Mouse (Mus musculus): ENCODE results near the gene Gm5134. TPM values are rescaled to one million over a fixed set of nuclear protein-coding genes. Genes with fewer than 3 reads are reported as not detected.

Gene Gm5134
- total and polyA plus RNA-seq, 3 experiments, result not detected

GRCm38 (mm10) chr10:76027127-76028015 is 73.1 kb downstream of the Gm5134 start:
- TF ChIP-seq CTCF (IDR thresholded peaks at IDR 0.05; ENCODE audit: low read depth, low read length), result no peak
- no peak for TF ChIP-seq POLR2AphosphoS5 (IDR thresholded peaks at IDR 0.05; ENCODE audit: insufficient replicate concordance, low read depth, low read length)
- TF ChIP-seq GATA1 (IDR thresholded peaks at IDR 0.05; ENCODE audit: borderline replicate concordance, low read length), result no peak
- no peak for TF ChIP-seq TAL1 (conservative IDR thresholded peaks at IDR 0.05; ENCODE audit: low read depth, low read length)
- no peak for TF ChIP-seq GATA2 (IDR thresholded peaks at IDR 0.05; ENCODE audit: borderline replicate concordance, low read depth, low read length)
- DNase-seq (ENCODE audit: low spot score) (no peak), ATAC-seq (ENCODE audit: extremely low read depth, insufficient number of reproducible peaks, low FRiP score, poor library complexity, severe bottlenecking) (no peak)
- H3K4me3 ChIP-seq (ENCODE audit: low read depth, low read length), result no peak overlapping the region
- H3K4me1 ChIP-seq (ENCODE audit: insufficient read depth, low read depth, low read length), result peaks cover 17% of the 10 kb centered on the region; the same call in 1 of the 2 replicates
- no peaks in the 10 kb centered on the region for H3K9me3 ChIP-seq (replicated peaks)
- no peaks in the 10 kb centered on the region for H3K36me3 ChIP-seq (replicated peaks)
- H3K27me3 ChIP-seq (ENCODE audit: insufficient read depth, low read length), result no peaks in the 10 kb centered on the region

- Histone ChIP-seq H3K27me3 (ENCODE audit: insufficient read depth, low read length) (no peaks in the 10 kb centered on the region), H3K4me1 (ENCODE audit: insufficient read depth, low read depth, low read length) (peaks cover 18% of the 10 kb centered on the region), H3K36me3 (replicated peaks) (no peaks in the 10 kb centered on the region), H3K9me3 (replicated peaks) (no peaks in the 10 kb centered on the region), H3K4me3 (ENCODE audit: low read depth, low read length) (no peak overlapping the region)
- DNase-seq (ENCODE audit: low spot score) (no peak), ATAC-seq (ENCODE audit: extremely low read depth, insufficient number of reproducible peaks, low FRiP score, poor library complexity, severe bottlenecking) (no peak)
- no peak for TF ChIP-seq GATA2 (IDR thresholded peaks at IDR 0.05; ENCODE audit: borderline replicate concordance, low read depth, low read length)
These were observed 73.7 kb downstream of the Gm5134 start for GRCm38 (mm10) chr10:76028016-76028366.

GRCm38 (mm10) chr10:76028396-76028795 is 74.1 kb downstream of the Gm5134 start:
- no peaks in the 10 kb centered on the region for H3K9me3 ChIP-seq (replicated peaks)
- H3K4me1 ChIP-seq (ENCODE audit: insufficient read depth, low read depth, low read length), result peaks cover 22% of the 10 kb centered on the region
- H3K4me3 ChIP-seq (ENCODE audit: low read depth, low read length), result no peak overlapping the region
- DNase-seq (ENCODE audit: low spot score) (no peak), ATAC-seq (ENCODE audit: extremely low read depth, insufficient number of reproducible peaks, low FRiP score, poor library complexity, severe bottlenecking) (no peak)
- H3K36me3 ChIP-seq (replicated peaks), result no peaks in the 10 kb centered on the region
- H3K27me3 ChIP-seq (ENCODE audit: insufficient read depth, low read length), result no peaks in the 10 kb centered on the region
- TF ChIP-seq POLR2AphosphoS5 (IDR thresholded peaks at IDR 0.05; ENCODE audit: insufficient replicate concordance, low read depth, low read length), result no peak

GRCm38 (mm10) chr10:76029276-76029675 is 75.0 kb downstream of the Gm5134 start:
- Histone ChIP-seq H3K4me1 (ENCODE audit: insufficient read depth, low read depth, low read length) (peaks cover 30% of the 10 kb centered on the region), H3K9me3 (replicated peaks) (no peaks in the 10 kb centered on the region), H3K4me3 (ENCODE audit: low read depth, low read length) (no peak overlapping the region), H3K36me3 (replicated peaks) (peaks cover 3% of the 10 kb centered on the region), H3K27me3 (ENCODE audit: insufficient read depth, low read length) (no peaks in the 10 kb centered on the region)
- DNase-seq (ENCODE audit: low spot score) (no peak), ATAC-seq (ENCODE audit: extremely low read depth, insufficient number of reproducible peaks, low FRiP score, poor library complexity, severe bottlenecking) (no peak)
- no peak for TF ChIP-seq CTCF (IDR thresholded peaks at IDR 0.05; ENCODE audit: low read depth, low read length)
- TF ChIP-seq POLR2AphosphoS5 (IDR thresholded peaks at IDR 0.05; ENCODE audit: insufficient replicate concordance, low read depth, low read length), result no peak
- no peak for TF ChIP-seq TAL1 (conservative IDR thresholded peaks at IDR 0.05; ENCODE audit: low read depth, low read length)
- TF ChIP-seq GATA1 (IDR thresholded peaks at IDR 0.05; ENCODE audit: borderline replicate concordance, low read length), result no peak
- no peak for TF ChIP-seq GATA2 (IDR thresholded peaks at IDR 0.05; ENCODE audit: borderline replicate concordance, low read depth, low read length)

- H3K4me3 ChIP-seq (ENCODE audit: low read depth, low read length), result no peak overlapping the region
- no peaks in the 10 kb centered on the region for H3K27me3 ChIP-seq (ENCODE audit: insufficient read depth, low read length)
- H3K4me1 ChIP-seq (ENCODE audit: insufficient read depth, low read depth, low read length), result peaks cover 31% of the 10 kb centered on the region
- no peak for DNase-seq (ENCODE audit: low spot score)
- no peaks in the 10 kb centered on the region for H3K9me3 ChIP-seq (replicated peaks)
- peaks cover 10% of the 10 kb centered on the region for H3K36me3 ChIP-seq (replicated peaks)
- TF ChIP-seq CTCF (IDR thresholded peaks at IDR 0.05; ENCODE audit: low read depth, low read length) (no peak), GATA2 (IDR thresholded peaks at IDR 0.05; ENCODE audit: borderline replicate concordance, low read depth, low read length) (no peak), GATA1 (IDR thresholded peaks at IDR 0.05; ENCODE audit: borderline replicate concordance, low read length) (no peak), POLR2AphosphoS5 (IDR thresholded peaks at IDR 0.05; ENCODE audit: insufficient replicate concordance, low read depth, low read length) (no peak), TAL1 (conservative IDR thresholded peaks at IDR 0.05; ENCODE audit: low read depth, low read length) (no peak)
- ATAC-seq (ENCODE audit: extremely low read depth, insufficient number of reproducible peaks, low FRiP score, poor library complexity, severe bottlenecking), result no peak
These were observed 76.2 kb downstream of the Gm5134 start for GRCm38 (mm10) chr10:76030496-76030895.

- H3K36me3 ChIP-seq (replicated peaks), result peaks cover 17% of the 10 kb centered on the region
- no peak for DNase-seq (ENCODE audit: low spot score)
- no peaks in the 10 kb centered on the region for H3K27me3 ChIP-seq (ENCODE audit: insufficient read depth, low read length)
- peaks cover 31% of the 10 kb centered on the region for H3K4me1 ChIP-seq (ENCODE audit: insufficient read depth, low read depth, low read length)
- TF ChIP-seq CTCF (IDR thresholded peaks at IDR 0.05; ENCODE audit: low read depth, low read length), result no peak
- no peak for TF ChIP-seq TAL1 (conservative IDR thresholded peaks at IDR 0.05; ENCODE audit: low read depth, low read length)
- no peak for TF ChIP-seq POLR2AphosphoS5 (IDR thresholded peaks at IDR 0.05; ENCODE audit: insufficient replicate concordance, low read depth, low read length)
- no peak for TF ChIP-seq GATA2 (IDR thresholded peaks at IDR 0.05; ENCODE audit: borderline replicate concordance, low read depth, low read length)
- TF ChIP-seq GATA1 (IDR thresholded peaks at IDR 0.05; ENCODE audit: borderline replicate concordance, low read length), result no peak
- ATAC-seq (ENCODE audit: extremely low read depth, insufficient number of reproducible peaks, low FRiP score, poor library complexity, severe bottlenecking), result 0 out of 2 replicates have a peak, but pooled peaks have one; percentile 9
- H3K4me3 ChIP-seq (ENCODE audit: low read depth, low read length), result peak overlapping the region; percentile 81
- H3K9me3 ChIP-seq (replicated peaks), result no peaks in the 10 kb centered on the region
These were observed 77.4 kb downstream of the Gm5134 start for GRCm38 (mm10) chr10:76031511-76032401.
